Mouse (Mus musculus): ENCODE data around the gene Tcfl5. TPM values are rescaled to one million over a fixed set of nuclear protein-coding genes. Genes with fewer than 3 reads are reported as not detected.
A peak's percentile ranks its signal among the peaks of the same experiment; 100 is the strongest.

The Tcfl5 gene
- polyA plus RNA-seq, 1 experiment from 2014 or later: 0.15 TPM

- peak within 1 kb of the TSS; percentile 87 for H3K4me3 ChIP-seq (replicated peaks)
- peaks cover 64% of the 10 kb centered on the region for H3K36me3 ChIP-seq
- H3K4me2 ChIP-seq (replicated peaks): peak within 1 kb of the TSS; percentile 88
- peak within 1 kb of the TSS; percentile 94 for H3K9ac ChIP-seq (replicated peaks)
- no peaks in the 10 kb centered on the region for H3K27me3 ChIP-seq
- H3K9me3 ChIP-seq: no peaks in the 10 kb centered on the region; the same call in 1 of the 2 replicates
- peaks cover 36% of the 10 kb centered on the region for H3K4me1 ChIP-seq (replicated peaks)
- peak within 1 kb of the TSS; percentile 93 for H3K27ac ChIP-seq
- under 1% methylated on average over 66 of the region's 67 CpGs for WGBS
- ATAC-seq: peak; percentile 92
Observed at GRCm38 (mm10) chr2:180589123-180589831, 53.2 kb downstream of the Tcfl5 start, which contains the start of gene Ogfr. Gene Ogfr, plus strand, starts transcription at chr2:180589245.

GRCm38 (mm10) chr2:180588736-180589122 is 53.8 kb downstream of the Tcfl5 start:
- peak overlapping the region; percentile 87 for H3K4me3 ChIP-seq (replicated peaks)
- H3K4me1 ChIP-seq (replicated peaks): peaks cover 41% of the 10 kb centered on the region
- H3K4me2 ChIP-seq (replicated peaks): peak overlapping the region; percentile 88
- ATAC-seq: peak; percentile 6
- H3K27me3 ChIP-seq: no peaks in the 10 kb centered on the region
- H3K36me3 ChIP-seq: peaks cover 63% of the 10 kb centered on the region
- 53% methylated on average over 6 of the region's 6 CpGs for WGBS
- H3K9me3 ChIP-seq: no peaks in the 10 kb centered on the region; the same call in 1 of the 2 replicates
- peak overlapping the region; percentile 93 for H3K27ac ChIP-seq
- H3K9ac ChIP-seq (replicated peaks): peak overlapping the region; percentile 94

GRCm38 (mm10) chr2:180583154-180583507 is 59.4 kb downstream of the Tcfl5 start:
- H3K27me3 ChIP-seq: peaks cover 22% of the 10 kb centered on the region
- peak overlapping the region; percentile 98 for H3K9ac ChIP-seq (replicated peaks)
- WGBS: 29% methylated on average over 7 of the region's 7 CpGs
- H3K27ac ChIP-seq: peak overlapping the region; percentile 83; the same call in 1 of the 2 replicates
- peak overlapping the region; percentile 85 for H3K4me2 ChIP-seq (replicated peaks)
- peak overlapping the region; percentile 92 for H3K4me3 ChIP-seq (replicated peaks)
- peaks cover 31% of the 10 kb centered on the region for H3K4me1 ChIP-seq (replicated peaks)
- ATAC-seq: peak; percentile 34
- peaks cover 33% of the 10 kb centered on the region for H3K36me3 ChIP-seq
- H3K9me3 ChIP-seq: no peaks in the 10 kb centered on the region

GRCm38 (mm10) chr2:180582481-180583153 is 59.9 kb downstream of the Tcfl5 start:
- peak; percentile 84 for ATAC-seq
- peaks cover 33% of the 10 kb centered on the region for H3K36me3 ChIP-seq
- WGBS: under 1% methylated on average over 48 of the region's 57 CpGs
- peaks cover 22% of the 10 kb centered on the region for H3K27me3 ChIP-seq
- peak overlapping the region; percentile 92 for H3K4me3 ChIP-seq (replicated peaks)
- peaks cover 31% of the 10 kb centered on the region for H3K4me1 ChIP-seq (replicated peaks)
- peak overlapping the region; percentile 85 for H3K4me2 ChIP-seq (replicated peaks)
- peak overlapping the region; percentile 83 for H3K27ac ChIP-seq
- H3K9ac ChIP-seq (replicated peaks): peak overlapping the region; percentile 98
- no peaks in the 10 kb centered on the region for H3K9me3 ChIP-seq

GRCm38 (mm10) chr2:180581002-180581401 is 61.5 kb downstream of the Tcfl5 start, which contains the start of gene Mrgbp:
Gene Mrgbp, plus strand, starts transcription at chr2:180581304.
- ATAC-seq: no peak
- no peak within 1 kb of the TSS for H3K4me3 ChIP-seq (replicated peaks)
- peaks cover 22% of the 10 kb centered on the region for H3K27me3 ChIP-seq
- H3K4me1 ChIP-seq (replicated peaks): peaks cover 31% of the 10 kb centered on the region
- H3K9ac ChIP-seq (replicated peaks): no peak within 1 kb of the TSS
- WGBS: 82% methylated on average over 3 of the region's 3 CpGs
- no peaks in the 10 kb centered on the region for H3K9me3 ChIP-seq
- no peak within 1 kb of the TSS for H3K4me2 ChIP-seq (replicated peaks)
- H3K27ac ChIP-seq: no peak within 1 kb of the TSS
- peaks cover 20% of the 10 kb centered on the region for H3K36me3 ChIP-seq

- 5% methylated on average over 3 of the region's 3 CpGs for WGBS
- peaks cover 22% of the 10 kb centered on the region for H3K27me3 ChIP-seq
- ATAC-seq: no peak
Observed at GRCm38 (mm10) chr2:180578686-180579085, 63.8 kb downstream of the Tcfl5 start.

GRCm38 (mm10) chr2:180576482-180576881 is 66.0 kb downstream of the Tcfl5 start:
- no peak for ATAC-seq
- Histone ChIP-seq H3K9ac (replicated peaks) (no peak overlapping the region), H3K4me2 (replicated peaks) (no peak overlapping the region), H3K27ac (no peak overlapping the region), H3K4me3 (replicated peaks) (no peak overlapping the region), H3K4me1 (replicated peaks) (peaks cover 3% of the 10 kb centered on the region; the same call in 1 of the 2 replicates), H3K36me3 (no peaks in the 10 kb centered on the region), H3K9me3 (no peaks in the 10 kb centered on the region), H3K27me3 (peaks cover 22% of the 10 kb centered on the region)
- 33% methylated on average over 4 of the region's 4 CpGs for WGBS

More at GRCm38 (mm10) chr2:180578686-180579085, 63.8 kb downstream of the Tcfl5 start:
- Histone ChIP-seq H3K4me2 (replicated peaks) (no peak overlapping the region), H3K9me3 (no peaks in the 10 kb centered on the region), H3K4me1 (replicated peaks) (peaks cover 11% of the 10 kb centered on the region), H3K27ac (no peak overlapping the region), H3K36me3 (peaks cover under 1% of the 10 kb centered on the region; the same call in 1 of the 2 replicates), H3K9ac (replicated peaks) (no peak overlapping the region), H3K4me3 (replicated peaks) (no peak overlapping the region)

Other genes with a start within 250 kb of the Tcfl5 start
- gene Slco4a1, start 186.5 kb downstream of the Tcfl5 start, polyA plus RNA-seq (2015; fragmentation: Nextera tagmentation; extraction: Ambion mirVana): 1.6 and 1.9 TPM in 2 replicates
- 1.2 and 1.3 TPM in 2 replicates for gene Ntsr1, start 142.7 kb downstream of the Tcfl5 start, polyA plus RNA-seq (2015; fragmentation: Nextera tagmentation; extraction: Ambion mirVana)
- gene Mrgbp, start 61.4 kb downstream of the Tcfl5 start, polyA plus RNA-seq (2015; fragmentation: Nextera tagmentation; extraction: Ambion mirVana): 49.2 and 51.9 TPM in 2 replicates
- gene Ogfr, start 53.5 kb downstream of the Tcfl5 start, polyA plus RNA-seq (2015; fragmentation: Nextera tagmentation; extraction: Ambion mirVana): 89.5 and 95.8 TPM in 2 replicates
- gene Col9a3, start 44.9 kb downstream of the Tcfl5 start, polyA plus RNA-seq (2015; fragmentation: Nextera tagmentation; extraction: Ambion mirVana): 17.5 and 17.9 TPM in 2 replicates
- gene Dido1, start 67.3 kb upstream of the Tcfl5 start, polyA plus RNA-seq (2015; fragmentation: Nextera tagmentation; extraction: Ambion mirVana): 33.9 and 36.3 TPM in 2 replicates
- 56.3 and 61.1 TPM in 2 replicates for gene Gid8, start 67.4 kb upstream of the Tcfl5 start, polyA plus RNA-seq (2015; fragmentation: Nextera tagmentation; extraction: Ambion mirVana)
- gene Slc17a9, start 82.6 kb upstream of the Tcfl5 start, polyA plus RNA-seq (2015; fragmentation: Nextera tagmentation; extraction: Ambion mirVana): 0.27 and 0.61 TPM in 2 replicates
- 18.7 and 25.0 TPM in 2 replicates for gene Bhlhe23, start 134.2 kb upstream of the Tcfl5 start, polyA plus RNA-seq (2015; fragmentation: Nextera tagmentation; extraction: Ambion mirVana)

Measured in midbrain, embryonic 13.5 days (tissue).